In genomic region chr3:79579891-79580575, GRCm38 (mm10) we compare ENCODE assay signal across 22 mouse cellular contexts. TPM values are rescaled to one million over a fixed set of nuclear protein-coding genes. Genes with fewer than 3 reads are reported as not detected.
DNase-seq lines count a peak whose midpoint lies in the region; ATAC-seq lines count a peak whose summit lies in the region.
"Had no signal": no experiment of that assay in that cellular context is flagged by ENCODE, and none has a peak within 500 bp of the region (broad histone marks: within the 10 kb centered on the region; RNA-seq: fewer than 3 reads in every experiment).

No protein-coding gene starts in this region.

- peak overlapping the region; percentile 21; the same call in 1 of the 2 replicates for H3K9ac ChIP-seq in liver, embryonic 15.5 days
- H3K9ac ChIP-seq in stomach, embryonic 16.5 days (ENCODE audit: low read length), result no peak overlapping the region
- H3K9ac ChIP-seq: embryonic facial prominence, embryonic 12.5 days; heart, embryonic 13.5 days; hindbrain, embryonic 13.5 days; kidney, embryonic 15.5 days; limb, embryonic 15.5 days had no signal

- peak overlapping the region; percentile 95 for H3K27ac ChIP-seq in liver, embryonic 15.5 days (replicated peaks)
- H3K27ac ChIP-seq in stomach, embryonic 16.5 days (ENCODE audit: low read length), result no peak overlapping the region
- H3K27ac ChIP-seq: embryonic facial prominence, embryonic 12.5 days; heart, embryonic 13.5 days; hindbrain, embryonic 13.5 days; kidney, embryonic 15.5 days; limb, embryonic 15.5 days had no signal

- WGBS in liver, embryonic 15.5 days (ENCODE audit: insufficient replicate concordance), result 19% methylated on average over 5 of the region's 5 CpGs
- WGBS in stomach, embryonic 16.5 days, result 51% methylated on average over 5 of the region's 5 CpGs

- H3K4me2 ChIP-seq in liver, embryonic 15.5 days, result peak overlapping the region; percentile 52
- H3K4me2 ChIP-seq in stomach, embryonic 16.5 days (ENCODE audit: low read depth, low read length), result no peak overlapping the region
- H3K4me2 ChIP-seq: embryonic facial prominence, embryonic 12.5 days; heart, embryonic 13.5 days; hindbrain, embryonic 13.5 days; kidney, embryonic 15.5 days; limb, embryonic 15.5 days had no signal

- H3K4me3 ChIP-seq in liver, embryonic 15.5 days (replicated peaks), result no peak overlapping the region
- H3K4me3 ChIP-seq in stomach, embryonic 16.5 days (replicated peaks; ENCODE audit: low read length), result no peak overlapping the region
- H3K4me3 ChIP-seq: embryonic facial prominence, embryonic 12.5 days; heart, embryonic 13.5 days; hindbrain, embryonic 13.5 days; kidney, embryonic 15.5 days; limb, embryonic 15.5 days had no signal

- H3K9me3 ChIP-seq in liver, embryonic 15.5 days (replicated peaks), result no peaks in the 10 kb centered on the region
- H3K9me3 ChIP-seq in stomach, embryonic 16.5 days (replicated peaks; ENCODE audit: control insufficient read depth, low read length), result no peaks in the 10 kb centered on the region
- H3K9me3 ChIP-seq: embryonic facial prominence, embryonic 12.5 days; heart, embryonic 13.5 days; hindbrain, embryonic 13.5 days; kidney, embryonic 15.5 days; limb, embryonic 15.5 days had no signal

- no peaks in the 10 kb centered on the region for H3K36me3 ChIP-seq in liver, embryonic 15.5 days (replicated peaks)
- H3K36me3 ChIP-seq in stomach, embryonic 16.5 days (ENCODE audit: control insufficient read depth, insufficient read depth, low read length), result no peaks in the 10 kb centered on the region
- H3K36me3 ChIP-seq: embryonic facial prominence, embryonic 12.5 days; heart, embryonic 13.5 days; hindbrain, embryonic 13.5 days; kidney, embryonic 15.5 days; limb, embryonic 15.5 days had no signal

- H3K4me1 ChIP-seq in liver, embryonic 15.5 days (replicated peaks), result peaks cover 71% of the 10 kb centered on the region
- H3K4me1 ChIP-seq in stomach, embryonic 16.5 days (ENCODE audit: control insufficient read depth, insufficient read depth, low read length), result peaks cover 3% of the 10 kb centered on the region; the same call in 1 of the 2 replicates

- peak; percentile 88 for ATAC-seq in erythroid progenitor cell, adult 5-6 weeks (replicated peaks; ENCODE audit: low FRiP score, poor library complexity, severe bottlenecking)
- ATAC-seq in liver, embryonic 15.5 days (ENCODE audit: insufficient read depth), result peak; percentile 92
- peak; percentile 67; the same call in 1 of the 2 replicates for ATAC-seq in stomach, embryonic 16.5 days (ENCODE audit: insufficient read depth, low FRiP score)
- ATAC-seq: forebrain, embryonic 16.5 days; inflammation-experienced regulatory T-cells, adult 6 months; lung, postnatal 0 days had no signal

- DNase-seq in spleen, adult 12 weeks (ENCODE audit: low spot score), result peak; percentile 55
- DNase-seq in spleen, postnatal 10 days (ENCODE audit: low spot score in 2 of 2), result no peak
- DNase-seq in lung, postnatal 25 days (ENCODE audit: low spot score), result no peak
- no peak for DNase-seq in layer of hippocampus, postnatal 25 days (ENCODE audit: extremely low spot score in 1 of 2, low spot score in 1 of 2)
- DNase-seq in spleen, adult 18-20 months, result no peak
- DNase-seq: adrenal gland, postnatal 36 days; cerebellum, adult 9-10 months; layer of hippocampus, postnatal 36 days; retina, postnatal 1 day; thymus, adult 2 months had no signal

- H3K27me3 ChIP-seq in liver, embryonic 15.5 days, result no peaks in the 10 kb centered on the region
- no peaks in the 10 kb centered on the region for H3K27me3 ChIP-seq in stomach, embryonic 16.5 days (ENCODE audit: control insufficient read depth, insufficient read depth, low read length)
- H3K27me3 ChIP-seq: embryonic facial prominence, embryonic 12.5 days; heart, embryonic 13.5 days; hindbrain, embryonic 13.5 days; kidney, embryonic 15.5 days; limb, embryonic 15.5 days had no signal

RNA-seq across cellular contexts. Expression of gene Ppid, which starts 11.1 kb away (rescaled TPM):
- 75.0 and 82.2 TPM in 2 replicates for total RNA-seq in erythroid progenitor cell, adult 5-6 weeks (2015; ENCODE audit: low replicate concordance)
- total RNA-seq in erythroid progenitor cell, adult 5-6 weeks (2017; ENCODE audit: low replicate concordance), result 68.3 and 84.3 TPM in 2 replicates
- polyA plus RNA-seq in liver, embryonic 15.5 days (2015; fragmentation: Nextera tagmentation; extraction: Ambion mirVana), result 89.7 and 91.5 TPM in 2 replicates
- 134 and 150 TPM in 2 replicates for polyA plus RNA-seq in stomach, embryonic 16.5 days (2015; fragmentation: Nextera tagmentation; extraction: Ambion mirVana)
- 10 to 100 TPM; 75.4 to 81.6 TPM for total RNA-seq in layer of hippocampus, postnatal 25 days (2021)

RNA-seq across cellular contexts. Expression of gene Fnip2, which starts 12.4 kb away (rescaled TPM):
- 73.2 and 101 TPM in 2 replicates for total RNA-seq in erythroid progenitor cell, adult 5-6 weeks (2015; ENCODE audit: low replicate concordance)
- total RNA-seq in erythroid progenitor cell, adult 5-6 weeks (2017; ENCODE audit: low replicate concordance), result 85.6 and 109 TPM in 2 replicates
- polyA plus RNA-seq in liver, embryonic 15.5 days (2015; fragmentation: Nextera tagmentation; extraction: Ambion mirVana), result 4.8 and 6.1 TPM in 2 replicates
- polyA plus RNA-seq in stomach, embryonic 16.5 days (2015; fragmentation: Nextera tagmentation; extraction: Ambion mirVana), result 3.0 and 3.8 TPM in 2 replicates
- 10 to 100 TPM; 19.9 to 21.0 TPM for total RNA-seq in layer of hippocampus, postnatal 25 days (2021)

RNA-seq across cellular contexts. Expression of gene 4930579G24Rik, which starts 48.8 kb away (rescaled TPM):
- total RNA-seq in erythroid progenitor cell, adult 5-6 weeks (2015; ENCODE audit: low replicate concordance), result 30.3 and 50.3 TPM in 2 replicates
- 14.9 and 22.4 TPM in 2 replicates for total RNA-seq in erythroid progenitor cell, adult 5-6 weeks (2017; ENCODE audit: low replicate concordance)
- polyA plus RNA-seq in liver, embryonic 15.5 days (2015; fragmentation: Nextera tagmentation; extraction: Ambion mirVana), result 15.1 and 18.0 TPM in 2 replicates
- polyA plus RNA-seq in stomach, embryonic 16.5 days (2015; fragmentation: Nextera tagmentation; extraction: Ambion mirVana), result 25.6 and 27.1 TPM in 2 replicates
- 1 to 10 TPM; 1.9 TPM for total RNA-seq in layer of hippocampus, postnatal 25 days (2021)
- total RNA-seq: monocyte, adult 5-6 weeks had no signal

RNA-seq across cellular contexts. Expression of gene Etfdh, which starts 49.3 kb away (rescaled TPM):
- total RNA-seq in erythroid progenitor cell, adult 5-6 weeks (2015; ENCODE audit: low replicate concordance), result 35.0 and 44.0 TPM in 2 replicates
- total RNA-seq in erythroid progenitor cell, adult 5-6 weeks (2017; ENCODE audit: low replicate concordance), result 31.8 and 39.0 TPM in 2 replicates
- 44.5 and 47.5 TPM in 2 replicates for polyA plus RNA-seq in liver, embryonic 15.5 days (2015; fragmentation: Nextera tagmentation; extraction: Ambion mirVana)
- 74.8 TPM in 2 replicates for polyA plus RNA-seq in stomach, embryonic 16.5 days (2015; fragmentation: Nextera tagmentation; extraction: Ambion mirVana)
- 10 to 100 TPM; 26.2 to 27.2 TPM for total RNA-seq in layer of hippocampus, postnatal 25 days (2021)

Comparison
In these comparisons a context has a peak if more than half of its experiments do, and no peak if none do; other contexts are left out.
1. RNA of gene 4930579G24Rik, which starts 48.8 kb away (total RNA-seq): 14.9 to 50.3 TPM in erythroid progenitor cell, adult 5-6 weeks; 1.9 TPM in layer of hippocampus, postnatal 25 days; every median in the first group is over 4 times any median in the second.
2. Peak in every context shown above with its lines, with median percentiles within 50 percentile points of each other: ATAC-seq.